Mouse (Mus musculus): ENCODE measurements around the gene Fbxo46. TPM values are rescaled to one million over a fixed set of nuclear protein-coding genes. Genes with fewer than 3 reads are reported as not detected.

Fbxo46 gene
- total and polyA plus RNA-seq, 3 experiments = 4.0 to 11.6 (median 6.1) TPM

DNA sequence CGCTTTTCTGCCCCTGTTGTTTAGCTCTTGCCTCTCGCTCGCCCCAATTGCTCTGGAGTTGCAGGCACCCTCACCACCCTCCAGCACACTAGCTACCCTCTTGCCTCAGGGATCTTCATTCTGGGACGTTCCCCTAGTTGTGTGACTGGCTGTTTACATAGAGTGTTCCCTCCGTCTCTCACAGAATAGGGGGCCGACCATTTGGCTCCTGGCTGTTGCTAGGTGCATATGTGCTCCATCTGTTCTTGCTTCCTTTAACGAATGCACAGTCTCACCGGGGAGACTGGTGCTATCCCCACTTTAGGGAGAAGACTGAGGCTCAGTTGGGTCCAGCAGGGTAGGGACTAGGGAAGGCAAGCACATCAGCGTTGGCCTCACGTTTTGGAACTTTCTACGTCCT lies 38.9 kb downstream of the Fbxo46 start:
- peaks cover 5 to 8% of the 10 kb centered on the region in 2 experiments for H3K4me1 ChIP-seq (ENCODE audit: control insufficient read depth in 1 of 2, insufficient read depth in 2 of 2)
- H3K4me3 ChIP-seq (replicated peaks in 1 of 3; ENCODE audit: low read depth in 2 of 3, low read length in 2 of 3, poor library complexity in 1 of 3) = no peak overlapping the region
- H3K27ac ChIP-seq (ENCODE audit: insufficient read depth, low read depth) = no peak overlapping the region
- no peaks in the 10 kb centered on the region for H3K9me3 ChIP-seq (replicated peaks; ENCODE audit: low read length)
- H3K36me3 ChIP-seq (replicated peaks in 1 of 2; ENCODE audit: control insufficient read depth in 1 of 2, insufficient read depth in 1 of 2, low read length in 1 of 2) = peaks cover 8 to 50% of the 10 kb centered on the region in 2 experiments
- H3K79me2 ChIP-seq (replicated peaks; ENCODE audit: control insufficient read depth, extremely low read depth, insufficient read depth, poor library complexity, severe bottlenecking) = no peaks in the 10 kb centered on the region
- no peak for DNase-seq (ENCODE audit: extremely low read depth)
- in situ Hi-C loops (cut with MboI; ENCODE audit: low pct_ligation_motif_present, low pct_unique_long_range_greater_than_20kb, low sequenced_read_pairs) = no loop called here
- peaks cover 3% of the 10 kb centered on the region for H3K27me3 ChIP-seq (replicated peaks)
- H3K4me2 ChIP-seq (ENCODE audit: insufficient read depth, low read depth, poor library complexity, severe bottlenecking) = no peak overlapping the region
- dilution Hi-C loops (cut with MboI; ENCODE audit: extremely low pct_ligation_motif_present, extremely low pct_unique_long_range_greater_than_20kb, low sequenced_read_pairs) = no loop called here
- no peak overlapping the region for H3K9ac ChIP-seq (ENCODE audit: insufficient read depth, low read depth)
- no peak for TF ChIP-seq POLR2AphosphoS2 (IDR thresholded peaks at IDR 0.05; ENCODE audit: low read depth, low read length)
- no peak for TF ChIP-seq JUN (IDR thresholded peaks at IDR 0.05; ENCODE audit: insufficient read depth, low read depth, low read length)
- no peak for TF ChIP-seq CHD2 (IDR thresholded peaks at IDR 0.05; ENCODE audit: low read length)
- no peak for TF ChIP-seq USF1 (IDR thresholded peaks at IDR 0.05; ENCODE audit: low read depth, low read length)
- TF ChIP-seq POLR2A (IDR thresholded peaks at IDR 0.05; ENCODE audit: low read depth, low read length) = no peak

DNA sequence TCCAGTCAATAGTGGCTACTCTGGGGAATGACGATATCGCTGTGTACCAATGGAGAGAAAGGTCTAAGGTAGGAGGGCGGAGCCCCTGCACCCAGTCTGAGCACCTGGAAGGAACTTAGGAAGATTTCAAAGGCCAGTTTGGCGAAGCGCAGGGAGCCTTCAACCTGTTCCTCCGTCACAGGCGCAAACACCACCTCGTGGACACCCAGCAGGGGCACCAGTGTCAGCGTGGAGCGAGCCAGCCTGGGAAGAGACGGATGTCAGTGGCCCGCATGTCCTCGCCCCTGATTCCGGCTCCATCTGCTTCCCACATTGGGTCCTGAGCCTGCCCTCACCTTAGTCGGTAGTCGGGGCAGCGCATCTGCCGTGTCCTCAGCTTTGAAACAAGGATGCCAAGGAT lies 39.8 kb downstream of the Fbxo46 start:
- no peak overlapping the region for H3K4me2 ChIP-seq (ENCODE audit: insufficient read depth, low read depth, poor library complexity, severe bottlenecking)
- H3K4me1 ChIP-seq (ENCODE audit: control insufficient read depth in 1 of 2, insufficient read depth in 2 of 2) = peaks cover 5 to 8% of the 10 kb centered on the region in 2 experiments
- H3K9ac ChIP-seq (ENCODE audit: insufficient read depth, low read depth) = no peak overlapping the region
- H3K27ac ChIP-seq (ENCODE audit: insufficient read depth, low read depth) = no peak overlapping the region
- peaks cover 7% of the 10 kb centered on the region for H3K27me3 ChIP-seq (replicated peaks)
- TF ChIP-seq JUN (IDR thresholded peaks at IDR 0.05; ENCODE audit: insufficient read depth, low read depth, low read length) (no peak), BHLHE40 (IDR thresholded peaks at IDR 0.05; ENCODE audit: low read depth, low read length) (no peak), ETS1 (conservative IDR thresholded peaks at IDR 0.05; ENCODE audit: low read depth, low read length) (no peak), USF1 (IDR thresholded peaks at IDR 0.05; ENCODE audit: low read depth, low read length) (no peak), MAZ (IDR thresholded peaks at IDR 0.05; ENCODE audit: low read depth, low read length) (no peak), POLR2AphosphoS2 (IDR thresholded peaks at IDR 0.05; ENCODE audit: low read depth, low read length) (no peak), TBP (conservative IDR thresholded peaks at IDR 0.05; ENCODE audit: low read depth, low read length) (no peak), IRF4 (IDR thresholded peaks at IDR 0.05; ENCODE audit: low read depth, low read length) (no peak), UBTF (IDR thresholded peaks at IDR 0.05; ENCODE audit: low read depth, low read length) (no peak), POLR2A (IDR thresholded peaks at IDR 0.05; ENCODE audit: low read depth, low read length) (no peak), GABPA (IDR thresholded peaks at IDR 0.05; ENCODE audit: insufficient replicate concordance, low read depth, low read length) (no peak), MYC (IDR thresholded peaks at IDR 0.05; ENCODE audit: low read depth, low read length) (no peak), ZKSCAN1 (IDR thresholded peaks at IDR 0.05; ENCODE audit: borderline replicate concordance, low read depth, low read length) (no peak), SMC3 (IDR thresholded peaks at IDR 0.05; ENCODE audit: low read depth, low read length) (no peak), ZNF384 (IDR thresholded peaks at IDR 0.05; ENCODE audit: low read depth, low read length) (no peak), EP300 (IDR thresholded peaks at IDR 0.05; ENCODE audit: low read length) (no peak), MAX (IDR thresholded peaks at IDR 0.05; ENCODE audit: low read length) (no peak), JUND (conservative IDR thresholded peaks at IDR 0.05; ENCODE audit: low read depth, low read length) (no peak), HCFC1 (IDR thresholded peaks at IDR 0.05; ENCODE audit: low read depth, low read length) (no peak), ZC3H11A (IDR thresholded peaks at IDR 0.05; ENCODE audit: low read depth, low read length) (no peak)
- H3K9me3 ChIP-seq (replicated peaks; ENCODE audit: low read length) = no peaks in the 10 kb centered on the region
- H3K36me3 ChIP-seq (replicated peaks in 1 of 2; ENCODE audit: control insufficient read depth in 1 of 2, insufficient read depth in 1 of 2, low read length in 1 of 2) = peaks cover 2 to 42% of the 10 kb centered on the region in 2 experiments
- H3K79me2 ChIP-seq (replicated peaks; ENCODE audit: control insufficient read depth, extremely low read depth, insufficient read depth, poor library complexity, severe bottlenecking) = no peaks in the 10 kb centered on the region
- DNase-seq (ENCODE audit: extremely low read depth) = no peak
- in situ Hi-C loops (cut with MboI; ENCODE audit: low pct_ligation_motif_present, low pct_unique_long_range_greater_than_20kb, low sequenced_read_pairs) = no loop called here
- dilution Hi-C loops (cut with MboI; ENCODE audit: extremely low pct_ligation_motif_present, extremely low pct_unique_long_range_greater_than_20kb, low sequenced_read_pairs) = no loop called here
- no peak overlapping the region for H3K4me3 ChIP-seq (replicated peaks in 1 of 3; ENCODE audit: low read depth in 2 of 3, low read length in 2 of 3, poor library complexity in 1 of 3)

All from CH12.LX (cell line).